Mouse (Mus musculus) hindbrain, embryonic 12.5 days (tissue): ENCODE results near the gene Slk. TPM values are rescaled to one million over a fixed set of nuclear protein-coding genes. Genes with fewer than 3 reads are reported as not detected.

ENCODE experiments used
- ATAC-seq: fragments of 200-750 bp; cut with Nextera tagmentation; 2 replicates; pipeline ENCODE4 v1.8.0; 2017; ENCODE audit warnings: moderate TSS enrichment; ENCODE audit not compliant: low FRiP score
- H3K27ac ChIP-seq: fragments of 300-500 bp; sonication (generic); 2 replicates; pipeline ENCODE4 v1.5.1; 2016; ENCODE audit warnings: mild to moderate bottlenecking
- H3K27me3 ChIP-seq: fragments of 300-500 bp; sonication (generic); 2 replicates; pipeline ENCODE4 v1.6.1; 2016; ENCODE audit warnings: mild to moderate bottlenecking
- H3K36me3 ChIP-seq: fragments of 300-500 bp; sonication (generic); 2 replicates; pipeline ENCODE4 v1.6.1; 2016; ENCODE audit warnings: mild to moderate bottlenecking
- H3K4me1 ChIP-seq: fragments of 300-500 bp; sonication (generic); 2 replicates; pipeline ENCODE4 v1.6.1; 2016
- H3K4me2 ChIP-seq: fragments of 300-500 bp; sonication (generic); replicated peaks from 2 replicates; pipeline ENCODE4 v1.6.1; 2016; ENCODE audit warnings: mild to moderate bottlenecking
- H3K4me3 ChIP-seq: fragments of 300-500 bp; sonication (generic); 2 replicates; pipeline ENCODE4 v1.5.1; 2016; ENCODE audit warnings: mild to moderate bottlenecking
- H3K9ac ChIP-seq: fragments of 300-500 bp; sonication (generic); 2 replicates; pipeline ENCODE4 v1.6.1; 2016; ENCODE audit warnings: mild to moderate bottlenecking, moderate library complexity
- H3K9me3 ChIP-seq: fragments of 300-500 bp; sonication (generic); replicated peaks from 2 replicates; pipeline ENCODE4 v1.6.1; 2016; ENCODE audit warnings: mild to moderate bottlenecking
- WGBS: fragments of 180-500 bp; shearing (Covaris S2); methylation state at CpG from one replicate; pipeline ENCODE4 v1.1.7; 2016; 5-methylcytosine and 5-hydroxymethylcytosine counted together
- polyA plus RNA-seq: library from polyadenylated mRNA; unstranded; fragments of >200 nt; fragmentation: Nextera tagmentation; extraction: Ambion mirVana; gene quantifications from 2 replicates; pipeline ENCODE4 v1.2.1, GENCODE M21; 2016

Slk gene
- polyA plus RNA-seq, 1 experiment from 2014 or later: 10.7 TPM

- H3K4me1 ChIP-seq: peaks cover 8% of the 10 kb centered on the region; the same call in 1 of the 2 replicates
- no peaks in the 10 kb centered on the region for H3K36me3 ChIP-seq
- H3K9me3 ChIP-seq: no peaks in the 10 kb centered on the region
- no peak overlapping the region for H3K4me3 ChIP-seq
- H3K9ac ChIP-seq: no peak overlapping the region
- no peak for ATAC-seq
- no peak overlapping the region for H3K27ac ChIP-seq
- no peak overlapping the region for H3K4me2 ChIP-seq
- H3K27me3 ChIP-seq: no peaks in the 10 kb centered on the region
- 68% methylated on average over 8 of the region's 8 CpGs for WGBS
Observed at GRCm38 (mm10) chr19:47667601-47668000, 88.1 kb downstream of the Slk start.

DNA sequence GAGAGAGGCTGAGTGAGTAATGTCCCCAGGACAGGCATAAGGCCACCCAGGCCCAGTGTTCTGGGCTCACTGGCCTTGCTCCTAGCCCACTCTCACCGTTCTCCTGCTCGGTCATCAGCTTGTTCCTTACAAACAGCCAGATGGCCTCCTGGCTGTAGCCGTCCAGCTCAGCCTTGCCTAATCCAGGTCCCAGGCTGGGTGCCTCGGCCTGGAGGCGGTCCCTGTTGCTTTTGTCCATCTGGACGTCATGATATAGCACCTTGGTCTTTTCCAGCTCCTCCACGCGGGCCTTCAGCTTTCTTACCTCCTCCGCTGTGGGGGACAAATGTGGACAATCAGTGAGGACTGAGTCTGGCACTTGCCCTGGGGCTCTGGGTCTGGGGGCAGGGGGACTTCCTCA, 88.9 kb downstream of the Slk start:
- Histone ChIP-seq H3K4me1 (peaks cover 8% of the 10 kb centered on the region; the same call in 1 of the 2 replicates), H3K27me3 (no peaks in the 10 kb centered on the region), H3K9me3 (no peaks in the 10 kb centered on the region), H3K27ac (no peak overlapping the region), H3K9ac (no peak overlapping the region), H3K4me3 (no peak overlapping the region), H3K4me2 (no peak overlapping the region), H3K36me3 (no peaks in the 10 kb centered on the region)
- 85% methylated on average over 9 of the region's 9 CpGs for WGBS
- no peak for ATAC-seq

- Histone ChIP-seq H3K9me3 (no peaks in the 10 kb centered on the region), H3K4me1 (no peaks in the 10 kb centered on the region), H3K9ac (no peak overlapping the region), H3K27me3 (no peaks in the 10 kb centered on the region), H3K36me3 (no peaks in the 10 kb centered on the region), H3K27ac (no peak overlapping the region), H3K4me2 (no peak overlapping the region), H3K4me3 (no peak overlapping the region)
- WGBS: 40% methylated on average over 8 of the region's 8 CpGs
- ATAC-seq: no peak
Observed at GRCm38 (mm10) chr19:47674419-47674818, 94.9 kb downstream of the Slk start.

GRCm38 (mm10) chr19:47678675-47679074, 99.2 kb downstream of the Slk start:
- H3K4me1 ChIP-seq: no peaks in the 10 kb centered on the region
- 87% methylated on average over 12 of the region's 12 CpGs for WGBS

DNA sequence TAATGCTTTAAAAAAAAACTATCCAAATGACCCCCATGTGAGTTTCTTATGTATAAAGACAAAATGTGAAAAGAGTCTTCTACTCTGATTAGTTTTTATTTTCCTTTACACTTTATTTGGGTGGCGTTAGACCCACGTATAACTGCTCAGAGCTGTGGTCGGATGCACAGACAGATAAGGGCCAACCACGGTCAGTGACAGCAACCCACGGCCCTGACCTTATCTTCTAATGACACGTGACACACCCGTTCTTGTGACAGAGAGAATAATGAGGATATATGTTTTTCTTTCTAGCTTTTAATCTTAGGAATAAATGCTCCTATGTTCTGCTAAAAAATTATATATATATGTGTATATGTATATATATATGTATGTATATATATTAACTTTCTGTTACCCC, 110.1 kb downstream of the Slk start:
- Histone ChIP-seq H3K9ac (no peak overlapping the region), H3K27ac (no peak overlapping the region), H3K36me3 (no peaks in the 10 kb centered on the region), H3K4me2 (no peak overlapping the region), H3K4me1 (no peaks in the 10 kb centered on the region), H3K9me3 (no peaks in the 10 kb centered on the region), H3K4me3 (no peak overlapping the region), H3K27me3 (no peaks in the 10 kb centered on the region)
- 88% methylated on average over 7 of the region's 7 CpGs for WGBS
- no peak for ATAC-seq

More at GRCm38 (mm10) chr19:47678675-47679074, 99.2 kb downstream of the Slk start:
- H3K9me3 ChIP-seq: no peaks in the 10 kb centered on the region
- H3K9ac ChIP-seq: no peak overlapping the region
- no peak overlapping the region for H3K27ac ChIP-seq
- H3K4me2 ChIP-seq: no peak overlapping the region
- no peak overlapping the region for H3K4me3 ChIP-seq
- ATAC-seq: no peak
- H3K36me3 ChIP-seq: no peaks in the 10 kb centered on the region
- no peaks in the 10 kb centered on the region for H3K27me3 ChIP-seq

- Histone ChIP-seq H3K4me3 (no peak within 1 kb of the TSS), H3K4me1 (no peaks in the 10 kb centered on the region), H3K27me3 (no peaks in the 10 kb centered on the region), H3K9me3 (no peaks in the 10 kb centered on the region), H3K4me2 (no peak within 1 kb of the TSS), H3K27ac (no peak within 1 kb of the TSS), H3K9ac (no peak within 1 kb of the TSS), H3K36me3 (no peaks in the 10 kb centered on the region)
- WGBS: 84% methylated on average over 6 of the region's 6 CpGs
- ATAC-seq: no peak
Observed at GRCm38 (mm10) chr19:47691994-47692393, 112.5 kb downstream of the Slk start, which contains the start of gene Col17a1. Gene Col17a1 (minus strand): TSS chr19:47692094.

Other genes starting within 250 kb of the Slk start
- gene Sh3pxd2a, start 115.3 kb upstream of the Slk start, polyA plus RNA-seq: 3.9 and 5.4 TPM in 2 replicates
- 42.1 and 44.2 TPM in 2 replicates for gene Stn1, start 42.2 kb upstream of the Slk start, polyA plus RNA-seq
- 0.66 and 1.2 TPM in 2 replicates for gene Col17a1, start 112.4 kb downstream of the Slk start, polyA plus RNA-seq
- gene Sfr1, start 152.0 kb downstream of the Slk start, polyA plus RNA-seq: 249 and 263 TPM in 2 replicates